Mouse (Mus musculus): ENCODE measurements around the gene Slc52a3. TPM values are rescaled to one million over a fixed set of nuclear protein-coding genes. Genes with fewer than 3 reads are reported as not detected.

Slc52a3 gene
- total and polyA plus RNA-seq, 3 experiments: 14.8 to 17.0 TPM; not detected in 1

DNA sequence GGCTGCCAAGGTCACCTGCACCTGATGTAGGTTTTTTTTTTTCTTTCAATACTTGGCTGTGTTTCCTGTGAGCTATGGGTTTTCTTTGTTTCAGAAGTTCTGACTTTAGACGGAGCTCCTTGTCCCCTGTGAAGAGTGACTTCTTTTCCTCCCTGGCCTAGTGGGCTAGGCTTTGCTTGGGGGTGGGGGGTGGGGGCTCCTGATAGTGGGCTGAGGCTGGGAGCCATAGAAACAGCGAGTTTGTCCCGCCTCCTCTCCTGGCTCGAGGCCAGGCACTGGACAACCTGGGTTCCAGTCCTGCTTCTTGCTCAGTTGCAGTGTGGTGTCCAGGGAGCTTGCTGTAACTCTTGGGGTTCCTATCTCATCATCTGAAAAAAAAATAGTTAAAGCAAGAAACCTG lies 19.7 kb downstream of the Slc52a3 start:
- no peaks in the 10 kb centered on the region for H3K27me3 ChIP-seq (ENCODE audit: control insufficient read depth in 1 of 2, insufficient read depth in 2 of 2, low read length in 2 of 2)
- no peak for DNase-seq (ENCODE audit: low read depth, low spot score)
- H3K4me3 ChIP-seq (ENCODE audit: control insufficient read depth in 1 of 2, insufficient read depth in 1 of 2, low read depth in 2 of 2, low read length in 2 of 2): no peak overlapping the region
- no peaks in the 10 kb centered on the region for H3K4me1 ChIP-seq (ENCODE audit: control insufficient read depth in 1 of 2, insufficient read depth in 2 of 2, low read length in 2 of 2)
- no peak overlapping the region for H3K9ac ChIP-seq (ENCODE audit: control insufficient read depth, low read depth, low read length, poor library complexity, severe bottlenecking)
- no peaks in the 10 kb centered on the region for H3K36me3 ChIP-seq (ENCODE audit: control insufficient read depth in 1 of 2, insufficient read depth in 2 of 2, low read length in 2 of 2)
- H3K9me3 ChIP-seq (replicated peaks; ENCODE audit: insufficient read depth, low read length): no peaks in the 10 kb centered on the region
- TF ChIP-seq TCF12 (IDR thresholded peaks at IDR 0.05; ENCODE audit: low read depth, low read length) (no peak), USF1 (IDR thresholded peaks at IDR 0.05; ENCODE audit: low read depth, low read length) (no peak), ELF1 (IDR thresholded peaks at IDR 0.05; ENCODE audit: low read depth, low read length) (no peak), GABPA (IDR thresholded peaks at IDR 0.05; ENCODE audit: low read depth, low read length) (no peak), MEF2A (IDR thresholded peaks at IDR 0.05; ENCODE audit: extremely low read depth, insufficient replicate concordance, low read depth, low read length, poor library complexity, severe bottlenecking) (no peak), HCFC1 (IDR thresholded peaks at IDR 0.05; ENCODE audit: low read depth, low read length) (no peak), JUND (IDR thresholded peaks at IDR 0.05; ENCODE audit: low read depth, low read length) (no peak), KAT2A (conservative IDR thresholded peaks at IDR 0.05; ENCODE audit: low read depth, low read length) (no peak), E2F4 (IDR thresholded peaks at IDR 0.05; ENCODE audit: borderline replicate concordance, low read depth, low read length) (no peak), ZKSCAN1 (IDR thresholded peaks at IDR 0.05; ENCODE audit: low read depth, low read length) (no peak), CHD1 (IDR thresholded peaks at IDR 0.05; ENCODE audit: low read depth, low read length) (no peak)
- no peaks in the 10 kb centered on the region for H3K79me2 ChIP-seq (ENCODE audit: control insufficient read depth, insufficient read depth, low read length, poor library complexity)
- H3K27ac ChIP-seq (ENCODE audit: control insufficient read depth, low read depth, low read length): no peak overlapping the region

DNA sequence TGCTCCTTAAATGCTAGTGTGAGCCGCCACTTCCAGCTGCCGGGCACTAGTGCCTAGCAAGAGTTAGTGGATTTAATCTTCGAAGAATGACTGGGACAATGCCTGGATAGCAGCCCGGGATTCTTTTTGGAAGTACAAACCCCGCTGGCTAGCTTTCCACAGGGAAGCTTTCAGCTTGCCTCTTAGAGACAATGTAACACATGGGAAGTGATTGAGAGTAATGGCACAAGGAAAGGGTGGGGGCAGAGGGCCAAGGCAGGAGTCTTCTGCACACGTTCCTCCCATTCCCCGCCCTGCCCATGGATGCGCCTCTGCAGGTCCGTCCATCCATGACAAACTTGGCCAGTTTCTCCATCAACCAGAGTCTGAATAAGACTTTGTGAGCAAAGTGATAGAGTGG lies 20.4 kb downstream of the Slc52a3 start:
- no peaks in the 10 kb centered on the region for H3K27me3 ChIP-seq (ENCODE audit: control insufficient read depth in 1 of 2, insufficient read depth in 2 of 2, low read length in 2 of 2)
- no peak overlapping the region for H3K27ac ChIP-seq (ENCODE audit: control insufficient read depth, low read depth, low read length)
- no peaks in the 10 kb centered on the region for H3K79me2 ChIP-seq (ENCODE audit: control insufficient read depth, insufficient read depth, low read length, poor library complexity)
- DNase-seq (ENCODE audit: low read depth, low spot score): no peak
- no peaks in the 10 kb centered on the region for H3K4me1 ChIP-seq (ENCODE audit: control insufficient read depth in 1 of 2, insufficient read depth in 2 of 2, low read length in 2 of 2)
- H3K9me3 ChIP-seq (replicated peaks; ENCODE audit: insufficient read depth, low read length): no peaks in the 10 kb centered on the region
- no peaks in the 10 kb centered on the region for H3K36me3 ChIP-seq (ENCODE audit: control insufficient read depth in 1 of 2, insufficient read depth in 2 of 2, low read length in 2 of 2)
- H3K9ac ChIP-seq (ENCODE audit: control insufficient read depth, low read depth, low read length, poor library complexity, severe bottlenecking): no peak overlapping the region
- H3K4me3 ChIP-seq (ENCODE audit: control insufficient read depth in 1 of 2, insufficient read depth in 1 of 2, low read depth in 2 of 2, low read length in 2 of 2): no peak overlapping the region
- TF ChIP-seq MAZ (IDR thresholded peaks at IDR 0.05; ENCODE audit: low read depth, low read length) (no peak), ELF1 (IDR thresholded peaks at IDR 0.05; ENCODE audit: low read depth, low read length) (no peak), HCFC1 (IDR thresholded peaks at IDR 0.05; ENCODE audit: low read depth, low read length) (no peak), ZMIZ1 (IDR thresholded peaks at IDR 0.05; ENCODE audit: low read depth, low read length) (no peak), CTCF (IDR thresholded peaks at IDR 0.05 in 2 of 3, conservative IDR thresholded peaks at IDR 0.05 in 1 of 3; ENCODE audit: control insufficient read depth in 1 of 3, insufficient read depth in 1 of 3, low read depth in 2 of 3, low read length in 3 of 3, poor library complexity in 1 of 3, severe bottlenecking in 1 of 3) (no peak), RAD21 (IDR thresholded peaks at IDR 0.05; ENCODE audit: low read depth, low read length) (no peak), GATA1 (IDR thresholded peaks at IDR 0.05; ENCODE audit: low read depth, low read length) (no peak), SMC3 (IDR thresholded peaks at IDR 0.05; ENCODE audit: low read depth, low read length) (no peak), EP300 (IDR thresholded peaks at IDR 0.05; ENCODE audit: low read depth in 1 of 2, low read length in 2 of 2) (no peak), POLR2AphosphoS5 (IDR thresholded peaks at IDR 0.05; ENCODE audit: borderline replicate concordance, low read depth, low read length) (no peak), E2F4 (IDR thresholded peaks at IDR 0.05; ENCODE audit: borderline replicate concordance, low read depth, low read length) (no peak), POLR2AphosphoS2 (IDR thresholded peaks at IDR 0.05; ENCODE audit: low read length) (no peak), GABPA (IDR thresholded peaks at IDR 0.05; ENCODE audit: low read depth, low read length) (no peak), NRF1 (IDR thresholded peaks at IDR 0.05; ENCODE audit: insufficient read depth, low read depth, low read length, poor library complexity, severe bottlenecking) (no peak), MAX (IDR thresholded peaks at IDR 0.05; ENCODE audit: low read length) (no peak), ZC3H11A (IDR thresholded peaks at IDR 0.05; ENCODE audit: low read depth, low read length) (no peak), JUND (IDR thresholded peaks at IDR 0.05; ENCODE audit: low read depth, low read length) (no peak), MXI1 (IDR thresholded peaks at IDR 0.05; ENCODE audit: low read depth, low read length) (no peak)
